Mouse (Mus musculus) brain, adult 10 weeks (tissue): ENCODE results near the gene Cphx1. TPM values are rescaled to one million over a fixed set of nuclear protein-coding genes. Genes with fewer than 3 reads are reported as not detected.

Experiments
- polyA plus RNA-seq: library from polyadenylated mRNA; stranded (reverse); fragments of 350-450 nt; fragmentation: Illumina TruSeq; extraction: RNeasy Lipid Tissue Mini Kit (QIAGEN cat#74804); gene quantifications from one replicate; pipeline ENCODE4 v1.2.3, GENCODE M21; 2015; ENCODE audit warnings: low read depth, low replicate concordance

Cphx1 gene
- not detected for polyA plus RNA-seq

GRCm38 (mm10) chr14:25938004-25938403 is at the start of gene Cphx1:
Gene Cphx1, plus strand, starts transcription at chr14:25938304.

GRCm38 (mm10) chr14:25903000-25903399 is 35.1 kb upstream of the Cphx1 start, which contains the start of gene Plac9a:
Gene Plac9a, minus strand, starts transcription at chr14:25903100.

GRCm38 (mm10) chr14:25927562-25927881 is 10.6 kb upstream of the Cphx1 start, which contains the start of gene Tmem254a:
Gene Tmem254a, minus strand, starts transcription at chr14:25927672.

GRCm38 (mm10) chr14:25978371-25979241 is 40.5 kb downstream of the Cphx1 start, which contains the start of gene Duxbl1:
Gene Duxbl1, plus strand, starts transcription at chr14:25978577.

Other genes with a start within 250 kb of the Cphx1 start
- gene Ppif, start 244.2 kb upstream of the Cphx1 start, polyA plus RNA-seq, result 39.5 TPM
- 50.7 TPM for gene Zcchc24, start 169.3 kb upstream of the Cphx1 start, polyA plus RNA-seq
- gene Anxa11, start 96.1 kb upstream of the Cphx1 start, polyA plus RNA-seq, result 43.3 TPM
- gene Plac9a, start 35.2 kb upstream of the Cphx1 start, polyA plus RNA-seq, result 3.0 TPM
- 16.8 TPM for gene Tmem254a, start 10.6 kb upstream of the Cphx1 start, polyA plus RNA-seq
- 1.3 TPM for gene Duxbl1, start 40.3 kb downstream of the Cphx1 start, polyA plus RNA-seq
- 24.5 TPM for gene Gm9780, start 104.4 kb downstream of the Cphx1 start, polyA plus RNA-seq
- gene Tmem254c, start 129.1 kb downstream of the Cphx1 start, polyA plus RNA-seq, result 17.4 TPM
- not detected for gene Cphx2, start 143.2 kb downstream of the Cphx1 start, polyA plus RNA-seq
- gene Cphx3, start 144.0 kb downstream of the Cphx1 start, polyA plus RNA-seq, result not detected
- not detected for gene Duxbl2, start 180.0 kb downstream of the Cphx1 start, polyA plus RNA-seq
- gene Plac9b, start 244.2 kb downstream of the Cphx1 start, polyA plus RNA-seq, result 25.5 TPM